In genomic region chr13:41113940-41114339, GRCm38 (mm10) we compare ENCODE assay signal across 11 mouse cellular contexts. TPM values are rescaled to one million over a fixed set of nuclear protein-coding genes. Genes with fewer than 3 reads are reported as not detected.
DNase-seq lines count a peak whose midpoint lies in the region; ATAC-seq lines count a peak whose summit lies in the region.
"Had no signal": no experiment of that assay in that cellular context is flagged by ENCODE, and none has a peak within 500 bp of the region (broad histone marks: within the 10 kb centered on the region; RNA-seq: fewer than 3 reads in every experiment).

Gene Sycp2l (plus strand): TSS chr13:41114307.

- ATAC-seq in megakaryocyte, adult 5-6 weeks (ENCODE audit: poor library complexity, severe bottlenecking) = no peak
- no peak for ATAC-seq in limb, embryonic 13.5 days (ENCODE audit: low FRiP score, low read depth)
- peak; percentile 50; the same call in 1 of the 2 replicates for ATAC-seq in stomach, embryonic 16.5 days (ENCODE audit: insufficient read depth, low FRiP score)

- peaks cover 6% of the 10 kb centered on the region; the same call in 1 of the 2 replicates for H3K9me3 ChIP-seq in megakaryocyte, embryonic 14.5 days
- no peaks in the 10 kb centered on the region for H3K9me3 ChIP-seq in limb, embryonic 13.5 days
- no peaks in the 10 kb centered on the region for H3K9me3 ChIP-seq in stomach, embryonic 16.5 days (replicated peaks; ENCODE audit: control insufficient read depth, low read length)

- 28% methylated on average over 14 of the region's 14 CpGs for WGBS in limb, embryonic 13.5 days
- 27% methylated on average over 14 of the region's 14 CpGs for WGBS in stomach, embryonic 16.5 days

- peak within 1 kb of the TSS; percentile 67 for H3K4me3 ChIP-seq in megakaryocyte, embryonic 14.5 days (replicated peaks)
- H3K4me3 ChIP-seq in limb, embryonic 13.5 days = peak within 1 kb of the TSS; percentile 8
- peak within 1 kb of the TSS; percentile 30 for H3K4me3 ChIP-seq in stomach, embryonic 16.5 days (replicated peaks; ENCODE audit: low read length)
- H3K4me3 ChIP-seq: left cerebral cortex, adult 2 months had no signal

- DNase-seq in heart, adult 11 months = peak; percentile 64
- no peak for DNase-seq in heart, adult 9 months (ENCODE audit: low spot score in 2 of 2)
- DNase-seq in urinary bladder, postnatal 10 days (ENCODE audit: low spot score) = no peak
- no peak for DNase-seq in cerebellum, postnatal 14 days

- no peak within 1 kb of the TSS for H3K27ac ChIP-seq in limb, embryonic 13.5 days
- no peak within 1 kb of the TSS for H3K27ac ChIP-seq in stomach, embryonic 16.5 days (ENCODE audit: low read length)
- H3K27ac ChIP-seq: left cerebral cortex, adult 2 months had no signal

- peaks cover 10% of the 10 kb centered on the region for H3K4me1 ChIP-seq in megakaryocyte, embryonic 14.5 days
- H3K4me1 ChIP-seq in limb, embryonic 13.5 days = no peaks in the 10 kb centered on the region
- no peaks in the 10 kb centered on the region for H3K4me1 ChIP-seq in stomach, embryonic 16.5 days (ENCODE audit: control insufficient read depth, insufficient read depth, low read length)

- H3K27me3 ChIP-seq in megakaryocyte, embryonic 14.5 days (replicated peaks) = peaks cover 46% of the 10 kb centered on the region
- peaks cover 58% of the 10 kb centered on the region for H3K27me3 ChIP-seq in limb, embryonic 13.5 days
- H3K27me3 ChIP-seq in stomach, embryonic 16.5 days (ENCODE audit: control insufficient read depth, insufficient read depth, low read length) = no peaks in the 10 kb centered on the region

- H3K9ac ChIP-seq in limb, embryonic 13.5 days = no peak within 1 kb of the TSS
- H3K9ac ChIP-seq in stomach, embryonic 16.5 days (ENCODE audit: low read length) = no peak within 1 kb of the TSS

- no peaks in the 10 kb centered on the region for H3K36me3 ChIP-seq in megakaryocyte, embryonic 14.5 days (replicated peaks; ENCODE audit: low read length)
- H3K36me3 ChIP-seq in limb, embryonic 13.5 days = no peaks in the 10 kb centered on the region
- no peaks in the 10 kb centered on the region for H3K36me3 ChIP-seq in stomach, embryonic 16.5 days (ENCODE audit: control insufficient read depth, insufficient read depth, low read length)

- peak within 1 kb of the TSS; percentile 42 for H3K4me2 ChIP-seq in limb, embryonic 13.5 days (replicated peaks)
- H3K4me2 ChIP-seq in stomach, embryonic 16.5 days (ENCODE audit: low read depth, low read length) = peak within 1 kb of the TSS; percentile 39

RNA-seq across cellular contexts. Expression of gene Sycp2l, which starts in this region (rescaled TPM):
- polyA plus RNA-seq in megakaryocyte, embryonic 14.5 days (2012; ENCODE audit: insufficient read depth, low replicate concordance) = not detected in 2 replicates
- total RNA-seq in megakaryocyte, adult 5-6 weeks (2015) = not detected in 2 replicates
- total RNA-seq in megakaryocyte, adult 5-6 weeks (2017) = not detected in 2 replicates
- not detected in 2 replicates for polyA plus RNA-seq in limb, embryonic 13.5 days (2015; fragmentation: Nextera tagmentation; extraction: Ambion mirVana)
- 0.31 and 0.32 TPM in 2 replicates for polyA plus RNA-seq in stomach, embryonic 16.5 days (2015; fragmentation: Nextera tagmentation; extraction: Ambion mirVana)
- total RNA-seq: left cerebral cortex, adult 2 months; neutrophil, adult 5-6 weeks had no signal
- polyA plus RNA-seq: thymus, postnatal 0 days had no signal

Comparison
In these comparisons a context has a peak if more than half of its experiments do, and no peak if none do; other contexts are left out.
1. Peak in ATAC-seq, H3K4me3 ChIP-seq and H3K4me2 ChIP-seq in stomach, embryonic 16.5 days; RNA of the gene not detected or under 1 TPM.
2. H3K4me3 ChIP-seq: peak in every context shown above with its lines; median percentile 67 in megakaryocyte, embryonic 14.5 days; 30 in stomach, embryonic 16.5 days; 8 in limb, embryonic 13.5 days.